Comparison of ENCODE assay signal across 38 mouse cellular contexts in the genomic region with DNA sequence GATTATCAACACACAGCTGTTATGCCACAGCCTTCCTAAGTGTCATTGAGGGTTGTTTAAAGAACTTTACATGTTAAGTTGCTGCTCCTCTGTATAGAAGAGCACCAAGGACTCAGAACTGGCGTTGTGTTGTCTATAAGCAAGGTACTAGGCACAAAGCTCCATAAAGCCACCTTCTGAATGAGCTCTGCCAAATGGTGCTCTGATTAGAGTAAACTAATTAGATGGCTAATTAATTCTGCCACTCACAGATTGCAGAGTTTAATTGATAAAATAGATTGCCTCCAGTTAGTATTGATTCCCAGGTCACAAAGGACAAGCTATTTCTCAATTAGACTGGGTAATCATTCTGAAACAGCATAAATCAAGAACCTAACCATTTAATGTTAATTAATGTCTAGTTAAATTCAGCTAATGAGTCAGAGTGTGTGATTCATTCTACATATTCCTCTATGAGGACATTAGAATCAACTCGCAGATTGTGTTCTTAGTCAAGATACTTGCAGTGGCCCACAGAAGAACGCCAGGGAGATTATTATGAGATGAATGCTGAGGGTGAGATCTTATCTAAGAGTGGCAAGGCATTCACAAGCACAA. TPM values are rescaled to one million over a fixed set of nuclear protein-coding genes. Genes with fewer than 3 reads are reported as not detected.
DNase-seq lines count a peak whose midpoint lies in the region; ATAC-seq and TF ChIP-seq lines count a peak whose summit lies in the region.
"Had no signal": no experiment of that assay in that cellular context is flagged by ENCODE, and none has a peak within 500 bp of the region (broad histone marks: within the 10 kb centered on the region; RNA-seq: fewer than 3 reads in every experiment).

No protein-coding gene starts in this region.

- WGBS in hindbrain, embryonic 13.5 days, result 73% methylated on average over 3 of the region's 3 CpGs
- WGBS in hindbrain, embryonic 10.5 days, result 91% methylated on average over 3 of the region's 3 CpGs
- 62% methylated on average over 3 of the region's 3 CpGs for WGBS in hindbrain, embryonic 16.5 days

- ATAC-seq in hindbrain, embryonic 13.5 days (ENCODE audit: low FRiP score), result peak; percentile 74
- peak; percentile 48 for ATAC-seq in hindbrain, embryonic 16.5 days
- ATAC-seq in megakaryocyte progenitor cell, adult 5-6 weeks (replicated peaks; ENCODE audit: poor library complexity), result no peak
- ATAC-seq: activated CD4-positive, CD25-positive, alpha-beta regulatory T cell, adult 4 months had no signal

- DNase-seq in hindbrain, embryonic 10.5 days (ENCODE audit: low spot score), result no peak
- DNase-seq in Muller cell, postnatal 12 days (ENCODE audit: inconsistent ontology term), result peak; percentile 35
- DNase-seq in brain, embryonic 14.5 days (ENCODE audit: low read depth), result peak; percentile 70
- DNase-seq in gastrocnemius, postnatal 25 days, result no peak
- DNase-seq: adrenal gland, adult 2 months; adrenal gland, postnatal 36 days; cerebellum, adult 9-10 months; cerebellum, postnatal 36 days; gastrocnemius, adult 2 months; heart, adult 2 months; heart, postnatal 10 days; kidney, adult 18-20 months; kidney, postnatal 25 days; lung, embryonic 14.5 days; lung, postnatal 14 days; thymus, postnatal 4 days had no signal

- H3K36me3 ChIP-seq in hindbrain, embryonic 13.5 days, result no peaks in the 10 kb centered on the region
- peaks cover 9% of the 10 kb centered on the region; the same call in 1 of the 2 replicates for H3K36me3 ChIP-seq in hindbrain, embryonic 10.5 days
- H3K36me3 ChIP-seq in hindbrain, embryonic 16.5 days (ENCODE audit: control insufficient read depth, insufficient read depth, low read length), result no peaks in the 10 kb centered on the region
- H3K36me3 ChIP-seq: liver, embryonic 15.5 days had no signal

- no peak overlapping the region for H3K9ac ChIP-seq in hindbrain, embryonic 13.5 days
- H3K9ac ChIP-seq in hindbrain, embryonic 16.5 days (ENCODE audit: low read depth, low read length), result no peak overlapping the region
- H3K9ac ChIP-seq: heart, embryonic 13.5 days; kidney, embryonic 15.5 days; limb, embryonic 12.5 days; liver, embryonic 15.5 days; lung, embryonic 14.5 days had no signal

- no peak overlapping the region for H3K4me2 ChIP-seq in hindbrain, embryonic 13.5 days
- H3K4me2 ChIP-seq in hindbrain, embryonic 16.5 days (ENCODE audit: low read length), result no peak overlapping the region
- H3K4me2 ChIP-seq: heart, embryonic 13.5 days; kidney, embryonic 15.5 days; limb, embryonic 12.5 days; liver, embryonic 15.5 days; lung, embryonic 14.5 days; midbrain, embryonic 11.5 days had no signal

- H3K9me3 ChIP-seq in hindbrain, embryonic 13.5 days, result no peaks in the 10 kb centered on the region
- no peaks in the 10 kb centered on the region for H3K9me3 ChIP-seq in hindbrain, embryonic 10.5 days
- H3K9me3 ChIP-seq in hindbrain, embryonic 16.5 days (ENCODE audit: control insufficient read depth, low read length), result no peaks in the 10 kb centered on the region
- H3K9me3 ChIP-seq: heart, embryonic 13.5 days; kidney, embryonic 15.5 days; limb, embryonic 12.5 days; liver, embryonic 15.5 days had no signal

- no peak for TF ChIP-seq CTCF in brain, embryonic 14.5 days (IDR thresholded peaks at IDR 0.05; ENCODE audit: borderline replicate concordance, extremely low read depth, insufficient read depth, insufficient read length)

- no peak for TF ChIP-seq POLR2A in brain, embryonic 14.5 days (IDR thresholded peaks at IDR 0.05; ENCODE audit: borderline replicate concordance, extremely low read depth, insufficient read depth, insufficient read length, poor library complexity, severe bottlenecking)

- H3K4me3 ChIP-seq in hindbrain, embryonic 13.5 days, result no peak overlapping the region
- no peak overlapping the region for H3K4me3 ChIP-seq in hindbrain, embryonic 10.5 days
- no peak overlapping the region for H3K4me3 ChIP-seq in hindbrain, embryonic 16.5 days (ENCODE audit: low read length)
- H3K4me3 ChIP-seq: gastrocnemius, adult 2 months; heart, adult 2 months; heart, embryonic 13.5 days; kidney, embryonic 15.5 days; left cerebral cortex, adult 2 months; limb, embryonic 12.5 days; liver, embryonic 15.5 days; myocyte had no signal

- no peak overlapping the region for H3K27ac ChIP-seq in hindbrain, embryonic 13.5 days
- no peak overlapping the region for H3K27ac ChIP-seq in hindbrain, embryonic 10.5 days
- H3K27ac ChIP-seq in hindbrain, embryonic 16.5 days (ENCODE audit: low read depth, low read length), result no peak overlapping the region
- H3K27ac ChIP-seq: gastrocnemius, adult 2 months; heart, adult 2 months; heart, embryonic 13.5 days; kidney, embryonic 15.5 days; left cerebral cortex, adult 2 months; limb, embryonic 12.5 days; liver, embryonic 15.5 days had no signal

- H3K27me3 ChIP-seq in hindbrain, embryonic 13.5 days, result no peaks in the 10 kb centered on the region
- H3K27me3 ChIP-seq in hindbrain, embryonic 10.5 days (ENCODE audit: insufficient read depth, poor library complexity, severe bottlenecking), result no peaks in the 10 kb centered on the region
- H3K27me3 ChIP-seq in hindbrain, embryonic 16.5 days (replicated peaks; ENCODE audit: control insufficient read depth, insufficient read depth, low read length), result no peaks in the 10 kb centered on the region
- H3K27me3 ChIP-seq: heart, embryonic 13.5 days; kidney, embryonic 15.5 days; limb, embryonic 12.5 days; liver, embryonic 15.5 days had no signal

- H3K4me1 ChIP-seq in hindbrain, embryonic 13.5 days (replicated peaks), result 0 out of 2 replicates have a peak, but pooled peaks cover 6% of the 10 kb centered on the region
- H3K4me1 ChIP-seq in hindbrain, embryonic 10.5 days (replicated peaks), result 0 out of 2 replicates have a peak, but pooled peaks cover 3% of the 10 kb centered on the region
- no peaks in the 10 kb centered on the region for H3K4me1 ChIP-seq in hindbrain, embryonic 16.5 days (ENCODE audit: control insufficient read depth, insufficient read depth, low read depth, low read length)
- H3K4me1 ChIP-seq: liver, embryonic 15.5 days had no signal

RNA-seq across cellular contexts. Expression of a gene that starts 26.6 kb away (rescaled TPM):
- not detected in 2 replicates for polyA plus RNA-seq in hindbrain, embryonic 13.5 days (2015; fragmentation: Nextera tagmentation; extraction: Ambion mirVana)
- not detected in 2 replicates for polyA plus RNA-seq in hindbrain, embryonic 10.5 days (2016; fragmentation: Nextera tagmentation; extraction: Ambion mirVana)
- not detected in 2 replicates for polyA plus RNA-seq in brain, embryonic 14.5 days (2012; rRNA removed)
- not detected in 2 replicates for polyA plus RNA-seq in hindbrain, embryonic 16.5 days (2015; fragmentation: Nextera tagmentation; extraction: Ambion mirVana)
- not detected in 2 replicates for total RNA-seq in megakaryocyte progenitor cell, adult 5-6 weeks (2015)
- not detected in 2 replicates for total RNA-seq in megakaryocyte progenitor cell, adult 5-6 weeks (2017)
- total RNA-seq in gastrocnemius, postnatal 25 days (2021), result not detected
- total RNA-seq: adrenal gland, adult 2 months; adrenal gland, postnatal 36 days; gastrocnemius, adult 2 months; gastrocnemius, postnatal 4 days; heart, adult 2 months; heart, postnatal 10 days; hematopoietic stem cell, adult 5-6 weeks; layer of hippocampus, adult 18-20 months; layer of hippocampus, postnatal 10 days; left cerebral cortex, adult 2 months; left cerebral cortex, postnatal 25 days; liver, adult 2 months; megakaryocyte, adult 5-6 weeks; midbrain, postnatal 0 days had no signal
- polyA plus RNA-seq: activated CD4-positive, CD25-positive, alpha-beta regulatory T cell, adult 4 months; adrenal gland, adult 2 months; embryonic facial prominence, embryonic 11.5 days; heart, adult 2 months; heart, embryonic 13.5 days; intestine, embryonic 14.5 days; kidney, embryonic 15.5 days; limb, embryonic 12.5 days; liver, adult 2 months; liver, embryonic 15.5 days; lung, embryonic 14.5 days; midbrain, embryonic 11.5 days; midbrain, postnatal 0 days; myocyte; thymus, postnatal 0 days had no signal

Comparison
In these comparisons a context has a peak if more than half of its experiments do, and no peak if none do; other contexts are left out.
1. DNase-seq: peak in Muller cell, postnatal 12 days (single experiment) and brain, embryonic 14.5 days (single experiment); none in hindbrain, embryonic 10.5 days (single experiment) and gastrocnemius, postnatal 25 days (single experiment).